Mouse (Mus musculus) cerebellum, postnatal 36 days (tissue): Measurements from ENCODE around the gene Slc5a5.

Experiments
- DNase-seq, 2 experiments: peaks; one replicate each; pipeline ENCODE4 v3.0.0; 2021 to 2022; ENCODE audit warnings: mixed read lengths in 2 of 2

The Slc5a5 gene

DNA sequence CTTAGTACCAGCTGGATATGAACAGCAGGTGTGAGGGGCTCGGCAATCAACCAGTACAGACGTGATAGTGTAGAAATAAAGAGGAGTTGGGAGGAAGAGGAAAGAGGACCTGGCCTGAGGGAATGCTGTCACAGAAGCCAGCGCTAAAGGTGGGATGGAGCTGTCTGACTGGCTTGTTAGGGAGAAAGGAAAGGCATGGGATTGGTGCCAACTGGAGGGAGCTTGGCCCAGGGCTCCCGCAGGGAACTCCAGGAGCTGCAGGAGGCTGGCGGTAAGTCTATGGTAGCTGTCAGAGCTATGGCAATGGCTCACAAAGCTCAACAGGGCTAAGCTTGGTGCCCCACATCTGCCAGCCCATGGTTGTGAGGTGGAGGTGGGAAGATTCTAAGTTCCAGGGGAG lies 9.7 kb upstream of the Slc5a5 start:
- no peak for DNase-seq

DNA sequence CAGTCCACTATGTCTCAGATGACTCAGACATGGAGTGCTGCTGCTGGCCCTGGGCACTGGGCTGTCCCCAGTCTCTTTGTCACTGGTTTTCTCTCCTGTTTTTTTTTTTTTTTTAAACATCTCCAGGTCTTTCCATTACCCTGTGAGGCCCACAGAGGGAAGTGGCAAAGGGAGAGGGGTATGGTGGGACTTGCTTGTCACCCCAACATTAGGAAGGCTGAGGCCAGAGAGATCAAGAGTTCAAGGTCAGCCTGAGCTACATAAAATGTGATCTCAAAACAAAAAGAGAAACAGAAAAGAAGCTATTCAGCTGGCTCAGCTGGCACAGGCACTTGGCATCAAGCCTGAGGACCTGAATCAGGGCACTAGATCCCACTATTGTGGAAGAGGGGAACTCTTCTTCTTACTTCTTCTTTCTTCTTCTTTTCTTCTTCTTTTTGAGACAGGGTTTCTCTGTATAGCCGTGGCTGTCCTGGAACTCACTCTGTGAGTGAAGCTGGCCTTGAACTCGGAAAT lies 8.4 kb upstream of the Slc5a5 start:
- no peak for DNase-seq

DNA sequence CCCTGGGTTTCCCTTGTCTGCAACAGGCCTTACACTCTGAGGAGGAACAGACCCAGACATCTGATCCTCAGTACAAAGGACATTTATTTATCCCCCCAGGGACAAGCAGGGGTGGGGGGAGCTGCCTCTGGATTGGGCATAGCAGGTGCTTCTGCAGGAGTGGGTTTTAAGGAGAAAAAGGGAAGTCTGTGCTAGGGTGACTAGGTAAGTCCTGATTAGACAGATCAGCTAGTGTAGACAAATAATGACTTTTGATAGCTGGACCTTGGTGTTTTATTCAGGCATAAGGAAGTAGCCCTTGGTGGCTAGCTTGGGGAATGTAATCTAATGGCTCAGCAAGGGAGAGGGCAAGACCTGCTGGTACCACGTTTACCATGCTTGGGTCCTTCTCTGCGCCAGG lies 6.7 kb upstream of the Slc5a5 start:
- DNase-seq = no peak

DNA sequence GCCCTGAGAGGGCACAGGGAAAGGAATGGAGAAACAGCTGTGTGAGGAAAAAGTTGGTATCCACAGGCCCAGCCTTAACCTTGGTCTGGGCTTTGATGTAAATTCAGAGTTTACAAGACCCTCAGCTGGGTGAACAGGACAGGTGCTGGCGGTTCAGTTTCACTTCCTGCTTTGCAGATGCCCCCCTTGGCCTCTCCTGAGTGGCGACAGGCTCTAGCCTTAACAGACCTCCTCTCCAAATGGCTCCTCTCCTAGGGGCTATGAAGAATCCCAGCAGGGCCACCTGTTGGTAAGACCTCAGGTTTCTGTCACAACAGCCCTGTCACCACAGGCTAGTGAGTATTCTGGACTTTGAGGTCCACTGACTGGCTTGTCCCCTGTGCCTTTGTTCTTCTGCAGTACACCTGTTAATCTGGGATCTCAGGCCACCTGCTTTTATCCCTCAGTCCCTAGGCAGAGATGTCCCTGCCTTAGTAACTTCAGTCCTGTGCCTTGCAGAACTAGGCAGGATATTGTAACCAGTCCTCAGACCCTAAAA lies 6.2 kb upstream of the Slc5a5 start:
- no peak for DNase-seq

DNA sequence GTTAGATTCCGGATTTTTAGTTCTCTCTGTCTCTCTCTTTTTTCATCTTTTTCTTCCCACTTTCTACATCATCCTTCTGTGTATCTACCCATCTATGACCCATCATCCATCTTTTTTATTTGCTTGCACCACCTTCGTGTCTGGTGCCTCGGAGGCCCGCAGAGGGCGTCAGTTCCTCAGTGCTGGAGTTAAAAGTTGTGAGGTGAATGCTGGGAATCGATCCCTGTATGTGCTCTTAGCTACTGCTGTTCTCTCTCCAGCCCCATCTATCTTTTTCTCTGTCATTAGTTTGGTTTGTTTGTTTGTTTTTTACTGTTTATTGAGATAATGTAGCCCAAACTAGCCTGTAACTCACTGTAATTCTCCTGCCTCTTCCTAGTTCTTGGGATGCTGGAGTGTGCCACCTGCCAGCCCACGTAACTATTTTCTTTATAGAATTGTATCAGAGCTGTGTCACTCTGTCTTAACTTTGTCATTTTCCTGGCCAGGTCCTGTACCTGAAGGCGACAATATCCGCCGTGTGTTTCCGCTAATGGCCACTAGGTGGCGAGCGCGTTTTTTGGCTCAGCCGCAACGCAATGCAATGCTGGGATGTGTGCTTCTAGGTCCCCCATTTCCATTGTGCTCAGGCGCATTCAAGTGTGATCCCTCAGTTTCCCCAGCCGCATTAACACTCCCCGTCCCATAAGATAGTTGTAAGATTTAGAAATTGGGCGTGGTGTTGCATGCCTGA lies 5.3 kb upstream of the Slc5a5 start:
- DNase-seq = peak; percentile 90 to 95

- peak; percentile 94 to 97 for DNase-seq
These were observed 4.6 kb upstream of the Slc5a5 start, which contains the start of gene Rpl18a for GRCm38 (mm10) chr8:70897021-70897680. Gene Rpl18a, minus strand, starts transcription at chr8:70897412.

- no peak for DNase-seq
These were observed 3.9 kb upstream of the Slc5a5 start for GRCm38 (mm10) chr8:70896316-70897020.

GRCm38 (mm10) chr8:70895571-70896259 lies 3.2 kb upstream of the Slc5a5 start:
- DNase-seq = peak in 1 of 2 experiments; percentile 6

DNA sequence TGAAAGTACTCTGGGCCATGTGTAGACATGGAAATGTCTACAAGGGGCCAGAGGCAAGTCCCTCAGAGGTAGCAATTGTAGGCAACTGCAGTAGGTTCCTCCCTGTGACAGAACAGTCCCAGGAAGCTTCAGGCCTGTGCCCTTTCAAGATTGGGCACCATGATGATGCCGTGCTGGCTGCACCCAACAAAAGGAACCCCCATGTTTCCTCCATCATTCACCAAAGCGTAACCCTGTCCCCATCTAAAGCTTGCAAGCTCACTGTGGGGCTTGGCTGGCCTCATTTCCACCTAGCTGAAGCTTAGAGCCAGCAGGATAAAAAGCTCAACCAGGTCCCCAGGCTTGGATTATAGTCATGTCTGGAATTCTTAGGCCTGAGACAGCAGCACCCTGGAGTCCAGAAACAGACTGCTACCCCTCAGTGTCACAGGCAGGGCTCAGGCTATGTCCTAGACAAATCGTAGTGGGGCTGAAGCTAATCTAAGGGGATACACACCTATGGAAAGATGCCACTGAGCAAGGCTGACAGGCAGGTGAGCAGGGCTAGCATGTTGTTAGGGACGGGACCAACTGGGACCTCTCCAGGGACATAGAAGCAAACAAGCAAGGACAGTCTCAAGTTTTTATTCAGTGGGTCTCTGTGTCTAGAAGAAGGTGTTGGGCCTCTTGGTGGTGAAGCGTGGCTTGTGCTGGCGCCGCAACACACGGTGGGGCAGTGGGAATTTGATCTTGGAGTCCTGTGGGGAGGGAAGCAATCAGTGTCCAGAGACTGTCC lies 2.4 kb upstream of the Slc5a5 start:
- DNase-seq = no peak

- no peak for DNase-seq
These were observed 1.8 kb upstream of the Slc5a5 start for GRCm38 (mm10) chr8:70894385-70894720.

DNA sequence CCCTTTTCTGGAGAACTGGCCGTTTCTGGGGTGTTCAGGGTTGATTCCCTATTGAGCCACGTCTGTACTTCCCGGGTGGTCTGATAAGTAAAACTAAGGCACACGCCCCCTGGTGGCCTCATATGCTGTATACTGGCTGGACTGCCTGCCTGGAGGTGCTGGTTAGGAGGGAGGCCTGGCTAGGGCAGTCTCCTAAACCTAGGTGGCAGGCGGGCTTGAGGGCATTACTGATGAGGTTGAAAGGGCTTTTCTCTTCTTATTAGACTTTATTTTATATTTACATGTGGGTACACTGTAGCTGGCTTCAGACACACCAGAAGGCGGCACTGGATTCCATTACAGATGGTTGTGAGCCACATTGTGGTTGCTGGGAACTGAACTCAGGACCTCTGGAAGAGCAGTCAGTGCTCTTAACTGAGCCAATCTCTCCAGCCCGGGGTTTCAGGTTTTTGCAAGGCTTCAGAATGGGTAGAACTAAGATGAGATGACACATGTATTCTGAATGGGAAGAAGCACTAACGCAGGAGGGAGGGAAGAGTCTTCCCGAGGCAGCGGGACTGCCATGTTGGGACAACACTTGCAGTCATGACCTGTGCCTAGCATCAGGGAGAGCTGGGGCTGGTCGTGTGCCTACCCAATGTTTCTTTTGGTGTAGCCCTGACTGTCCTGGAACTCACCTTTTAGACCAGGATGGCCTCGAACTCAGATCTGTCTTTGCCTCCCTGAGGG lies 1.3 kb upstream of the Slc5a5 start:
- DNase-seq = peak; percentile 71 to 79

DNA sequence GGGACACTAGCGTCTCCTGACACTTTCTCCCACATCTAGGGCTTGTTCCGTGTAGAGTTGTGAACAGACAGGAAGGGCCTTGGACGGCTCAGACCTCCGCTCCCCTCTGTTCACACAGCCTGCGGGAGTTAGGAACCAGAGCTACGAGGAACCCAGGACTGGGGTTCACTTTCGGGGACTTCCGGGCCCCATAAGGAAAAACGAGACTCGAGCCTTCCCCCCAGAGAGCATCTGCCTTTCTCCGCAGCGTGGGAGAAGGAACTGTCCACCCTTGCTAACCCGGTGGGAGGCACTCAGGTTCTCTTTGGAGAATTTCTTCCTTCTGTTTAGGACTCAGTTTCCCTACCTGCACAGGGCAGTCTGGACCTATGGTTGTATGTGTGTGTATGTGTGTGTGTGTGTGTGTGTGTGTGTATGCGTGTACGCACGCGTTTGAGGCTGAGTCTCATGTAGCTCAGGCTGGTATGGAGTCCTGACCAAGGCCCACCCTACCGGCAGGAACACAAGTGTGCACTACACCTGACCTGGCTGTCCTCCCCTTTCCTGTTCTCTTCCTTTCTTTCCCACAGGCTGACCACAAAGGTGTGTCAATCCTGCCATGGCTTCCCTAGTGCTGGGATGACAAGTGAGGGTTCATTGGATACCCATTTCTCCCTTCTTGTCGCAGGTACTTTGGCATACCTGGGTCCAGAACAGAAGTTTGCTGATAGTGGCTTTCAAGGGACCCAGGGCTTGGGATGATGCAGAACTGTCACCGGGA lies 519 bp upstream of the Slc5a5 start:
- DNase-seq = peak in 1 of 2 experiments; percentile 3

DNA sequence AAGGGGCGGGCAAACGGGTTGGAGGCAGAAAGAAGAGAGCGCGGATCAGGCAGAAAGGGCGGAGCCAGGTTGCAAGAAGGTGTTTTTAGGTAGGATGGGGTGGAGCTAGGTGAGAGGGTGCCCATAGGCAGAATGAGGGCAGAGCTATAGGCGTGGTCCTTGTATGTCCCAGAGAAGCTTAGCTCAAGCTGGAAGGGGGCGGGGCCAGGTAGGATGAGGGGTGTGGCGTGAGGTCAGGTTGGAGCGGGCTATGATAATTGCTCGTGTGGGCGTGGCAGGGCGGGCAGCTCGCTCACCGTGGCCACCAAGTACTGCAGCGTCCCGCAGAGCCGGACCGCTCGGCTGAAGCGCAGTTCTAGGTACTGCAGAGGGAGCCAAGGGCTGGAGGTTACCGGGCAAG lies 1.2 kb downstream of the Slc5a5 start:
- peak in 1 of 2 experiments; percentile 17 for DNase-seq

GRCm38 (mm10) chr8:70890656-70891055 lies 1.9 kb downstream of the Slc5a5 start:
- no peak for DNase-seq

- no peak for DNase-seq
These were observed 4.9 kb downstream of the Slc5a5 start for GRCm38 (mm10) chr8:70887669-70888068.

DNA sequence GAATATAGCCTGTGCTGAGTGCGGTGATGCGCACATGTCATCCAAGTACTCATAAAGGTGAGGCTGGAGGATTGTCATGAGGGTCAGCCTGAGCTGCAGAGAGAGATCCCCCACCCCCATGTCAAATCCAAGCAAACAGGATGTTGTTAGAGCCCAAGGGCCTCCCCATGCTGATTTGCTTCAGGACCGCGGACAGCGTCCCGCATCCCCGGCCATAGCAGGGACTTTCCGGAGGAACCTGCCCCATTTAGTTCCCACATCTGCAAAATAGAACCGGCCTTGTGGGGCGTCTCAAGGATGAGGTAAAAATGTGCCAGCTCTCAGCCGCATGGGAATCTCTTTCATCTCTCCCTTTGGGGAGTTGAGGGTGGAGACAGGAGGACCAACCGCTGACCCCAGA lies 6.9 kb downstream of the Slc5a5 start:
- DNase-seq = no peak

GRCm38 (mm10) chr8:70884683-70885082 lies 7.9 kb downstream of the Slc5a5 start:
- DNase-seq = no peak

GRCm38 (mm10) chr8:70884186-70884585 lies 8.4 kb downstream of the Slc5a5 start:
- DNase-seq = no peak

- peak; percentile 38 to 50 for DNase-seq
These were observed 12.0 kb downstream of the Slc5a5 start for GRCm38 (mm10) chr8:70880546-70880945.

DNA sequence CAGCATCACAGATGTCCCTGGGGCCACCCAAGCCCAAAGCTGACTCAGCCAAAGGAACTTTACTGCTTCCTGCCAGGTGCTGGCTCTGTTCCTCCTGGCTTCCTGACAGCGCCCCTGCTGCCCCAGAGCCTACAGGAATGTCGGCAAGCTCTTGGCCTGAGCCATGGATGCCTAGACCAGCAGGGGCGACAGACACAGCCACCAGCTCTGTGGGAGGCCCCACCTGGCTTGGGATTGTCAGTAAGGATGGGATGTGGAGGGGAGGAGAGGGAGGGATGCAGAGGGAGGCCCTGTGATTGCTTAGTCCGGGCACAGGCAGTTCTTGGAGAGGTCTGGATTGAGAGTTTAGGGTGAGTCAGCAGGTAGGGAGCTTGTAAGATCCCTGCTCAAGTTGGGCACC lies 12.4 kb downstream of the Slc5a5 start:
- DNase-seq = peak; percentile 95
